Mouse (Mus musculus) stomach, postnatal 0 days (tissue): ENCODE data around the gene Nudt14.

Experiments
- CTCF ChIP-seq: IDR thresholded peaks from 2 replicates; pipeline ENCODE4 v1.5.1; 2016; ENCODE audit warnings: antibody characterized with exemption, low read depth, mild to moderate bottlenecking, moderate library complexity
- EP300 ChIP-seq: optimal IDR thresholded peaks from 2 replicates; pipeline ENCODE3; 2016; ENCODE audit warnings: antibody characterized with exemption

- TF ChIP-seq CTCF (no peak), EP300 (no peak)
Observed at GRCm38 (mm10) chr12:112950040-112950760, 8.3 kb upstream of the Nudt14 start.
